Mouse (Mus musculus) kidney, postnatal 10 days (tissue): ENCODE data around the gene Dsel.

ENCODE experiments used
- DNase-seq: peaks from one replicate; pipeline ENCODE4 v3.0.0; 2021; ENCODE audit warnings: mixed read lengths

Dsel gene

GRCm38 (mm10) chr1:111864779-111865165, at the start of gene Dsel:
Gene Dsel, minus strand, starts transcription at chr1:111864918.
- peak; percentile 98 for DNase-seq

DNA sequence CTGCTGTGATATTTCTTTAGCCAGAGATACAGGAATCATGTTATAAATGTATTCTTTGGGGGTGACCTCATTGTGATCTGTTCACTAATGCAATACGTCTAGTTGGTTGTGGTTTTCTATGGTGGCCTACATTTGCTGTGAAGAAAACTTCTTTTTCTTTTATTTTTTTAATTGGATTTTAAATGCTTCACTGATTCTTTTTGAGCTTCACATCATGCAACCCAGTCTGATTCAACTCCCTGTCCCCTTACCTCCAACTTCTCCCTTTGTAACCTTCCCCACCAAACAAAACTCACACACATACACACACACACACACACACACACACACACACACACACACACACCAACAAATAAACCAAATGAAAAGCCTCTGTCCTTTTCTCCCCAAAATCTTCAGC, 46.7 kb upstream of the Dsel start:
- no peak for DNase-seq

- no peak for DNase-seq
Observed at GRCm38 (mm10) chr1:111883336-111883735, 18.6 kb upstream of the Dsel start.

DNA sequence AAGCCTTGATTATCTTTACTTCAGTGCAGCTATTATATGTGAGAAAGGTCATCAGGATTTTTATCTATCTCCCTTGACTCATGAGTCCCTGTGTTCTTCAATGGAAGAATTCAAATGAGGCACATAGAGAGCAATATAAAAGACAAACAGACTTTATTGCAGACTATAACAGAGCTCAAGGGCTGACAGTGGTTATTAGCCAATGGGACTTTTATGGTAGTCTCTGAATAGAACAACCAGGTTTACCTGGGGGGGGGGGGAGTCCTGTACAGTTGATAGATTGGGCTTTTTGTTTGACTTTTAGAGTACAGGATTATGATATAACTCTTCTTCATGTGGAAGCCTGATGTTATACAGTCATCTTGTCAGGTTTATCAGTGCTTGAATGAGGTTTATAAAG, 11.1 kb upstream of the Dsel start:
- no peak for DNase-seq

- no peak for DNase-seq
Observed at GRCm38 (mm10) chr1:111873196-111873595, 8.5 kb upstream of the Dsel start.

DNA sequence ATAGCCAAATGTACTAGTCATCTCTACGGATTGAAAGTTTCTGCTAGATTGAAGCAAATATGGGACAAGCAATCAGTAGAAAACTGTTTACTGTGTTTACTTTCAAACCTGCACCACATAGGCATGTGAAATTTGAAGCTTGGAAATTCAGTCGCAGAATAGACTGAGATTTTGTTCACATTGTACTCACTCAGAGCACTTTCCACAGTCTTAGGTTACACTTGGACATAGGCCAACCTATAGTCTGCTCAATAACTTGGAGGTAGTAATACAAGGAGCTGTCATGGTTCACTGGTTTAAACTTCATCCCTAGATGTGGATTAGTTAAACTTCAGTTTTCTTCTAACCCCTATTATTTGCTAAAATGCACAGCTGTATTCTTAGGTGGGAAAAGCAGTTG, 749 bp upstream of the Dsel start:
- no peak for DNase-seq

DNA sequence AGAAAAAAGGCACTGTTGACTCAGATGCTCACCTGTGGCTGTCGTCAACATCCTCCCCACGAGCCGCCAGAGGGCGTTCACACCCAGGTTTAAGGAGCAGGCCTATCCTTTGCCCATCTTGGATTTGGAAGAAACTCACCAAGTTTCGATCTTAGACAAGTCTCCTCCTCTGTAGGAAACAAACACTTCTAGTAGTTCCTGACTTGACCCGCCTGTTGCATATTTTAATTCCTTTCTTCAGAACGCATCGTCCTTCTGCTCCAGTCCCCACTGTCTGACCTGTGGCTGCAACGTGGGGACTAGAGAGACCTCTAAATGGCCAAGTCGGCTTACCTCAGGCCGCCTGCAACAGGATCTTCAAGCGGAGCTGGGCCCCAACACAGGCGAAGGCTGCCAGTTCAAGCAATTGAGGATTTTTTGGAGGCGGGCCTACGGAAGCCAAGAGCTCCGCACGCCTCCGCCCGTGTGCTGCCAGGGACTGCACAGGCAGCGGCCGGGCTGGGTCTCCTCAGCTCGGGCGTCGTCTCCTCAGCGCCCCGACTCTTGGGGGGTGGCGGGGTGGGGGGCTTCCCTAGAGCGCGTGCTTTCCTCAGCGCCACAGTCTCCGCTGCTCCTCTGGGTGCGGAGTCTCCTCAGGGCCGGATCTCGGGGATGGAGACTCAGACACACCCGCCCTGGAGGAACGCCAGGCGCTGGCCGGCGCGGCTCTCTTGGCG, 497 bp downstream of the Dsel start:
- peak; percentile 83 for DNase-seq

- no peak for DNase-seq
Observed at GRCm38 (mm10) chr1:111857852-111858251, 6.9 kb downstream of the Dsel start.

GRCm38 (mm10) chr1:111852439-111852838, 12.3 kb downstream of the Dsel start:
- DNase-seq, result no peak

DNA sequence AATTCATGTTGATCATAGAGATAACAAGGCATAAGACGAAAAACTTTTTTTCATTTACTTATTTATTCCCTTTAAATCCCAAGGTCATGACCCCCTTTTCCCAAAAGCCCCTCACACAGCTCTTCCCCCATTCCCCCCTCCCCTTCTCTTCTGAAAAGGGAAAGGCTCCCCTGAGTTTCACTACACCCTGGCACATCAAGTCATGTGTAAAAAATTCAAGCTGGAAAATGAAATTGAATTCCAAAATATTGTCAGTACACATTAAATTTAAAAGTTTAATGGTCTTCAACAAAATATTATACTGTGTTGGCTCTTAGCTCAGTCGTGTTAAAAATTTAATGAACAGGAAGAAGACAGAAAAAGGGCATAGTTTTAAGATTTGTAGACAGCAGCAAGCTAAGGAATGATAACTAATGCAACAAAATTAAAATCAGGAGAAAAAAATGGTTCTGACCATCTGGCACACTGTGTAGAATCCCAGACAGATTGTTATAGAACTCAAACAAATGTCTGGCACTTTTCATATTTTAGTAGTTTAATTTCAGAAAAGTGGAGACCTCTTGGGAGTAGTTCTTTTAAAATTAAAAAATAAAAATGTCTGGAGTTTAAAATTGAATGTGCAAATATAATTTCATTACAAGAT, 31.0 kb downstream of the Dsel start:
- DNase-seq, result no peak
